Mouse (Mus musculus): ENCODE measurements around the gene Ick. TPM values are rescaled to one million over a fixed set of nuclear protein-coding genes. Genes with fewer than 3 reads are reported as not detected.

Gene Ick
- polyA plus RNA-seq, 1 experiment: 55.6 TPM

DNA sequence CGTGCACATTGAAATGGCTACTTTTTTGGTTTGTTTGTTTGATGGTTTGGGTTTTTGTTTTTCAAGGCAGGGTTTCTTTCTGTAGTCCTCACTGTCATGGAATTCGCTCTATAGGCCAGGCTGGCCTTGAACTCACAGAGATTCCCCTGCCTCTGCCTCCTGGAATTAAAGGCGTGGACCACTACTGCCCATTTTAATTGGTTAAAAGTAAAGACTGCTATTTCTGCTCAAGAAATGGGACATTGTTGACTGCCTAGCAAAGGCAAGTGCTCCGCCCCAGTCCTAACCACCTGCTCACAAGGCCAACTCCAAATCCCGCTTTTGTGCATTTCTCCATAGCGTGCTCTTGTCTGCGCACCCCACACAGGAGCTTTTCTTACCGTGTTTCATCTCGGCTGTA, 88.8 kb downstream of the Ick start:
- no peak for TF ChIP-seq POLR2A (IDR thresholded peaks at IDR 0.05; ENCODE audit: borderline replicate concordance, extremely low read depth, insufficient read depth, insufficient read length, poor library complexity, severe bottlenecking)
- no peak for TF ChIP-seq CTCF (IDR thresholded peaks at IDR 0.05; ENCODE audit: borderline replicate concordance, extremely low read depth, insufficient read depth, insufficient read length)
- DNase-seq (ENCODE audit: low read depth): no peak

- TF ChIP-seq CTCF (IDR thresholded peaks at IDR 0.05; ENCODE audit: borderline replicate concordance, extremely low read depth, insufficient read depth, insufficient read length) (no peak), POLR2A (IDR thresholded peaks at IDR 0.05; ENCODE audit: borderline replicate concordance, extremely low read depth, insufficient read depth, insufficient read length, poor library complexity, severe bottlenecking) (no peak)
- DNase-seq (ENCODE audit: low read depth): no peak
These were observed 95.2 kb downstream of the Ick start for GRCm38 (mm10) chr9:78204194-78204593.

GRCm38 (mm10) chr9:78208956-78209355, 100.0 kb downstream of the Ick start:
- TF ChIP-seq POLR2A (IDR thresholded peaks at IDR 0.05; ENCODE audit: borderline replicate concordance, extremely low read depth, insufficient read depth, insufficient read length, poor library complexity, severe bottlenecking) (no peak), CTCF (IDR thresholded peaks at IDR 0.05; ENCODE audit: borderline replicate concordance, extremely low read depth, insufficient read depth, insufficient read length) (no peak)
- DNase-seq (ENCODE audit: low read depth): no peak

DNA sequence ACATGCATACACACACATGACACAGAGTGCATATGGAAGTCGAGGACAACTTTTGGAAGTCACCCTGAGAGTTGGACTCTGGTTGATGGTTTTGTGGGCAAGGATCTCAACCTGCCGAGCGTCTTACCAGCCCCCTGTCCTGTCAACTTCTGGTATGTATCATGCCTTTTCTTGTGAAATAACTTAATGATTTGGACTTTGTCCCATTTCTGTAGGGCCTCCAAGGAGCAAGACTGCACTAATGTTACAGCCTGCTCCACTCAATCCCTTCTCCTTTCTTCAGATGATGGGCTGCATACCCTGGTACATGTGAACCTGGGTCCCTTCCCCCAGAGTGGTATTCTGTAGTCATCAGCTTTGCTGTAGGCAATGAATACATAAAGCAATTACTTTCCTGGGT, 101.1 kb downstream of the Ick start:
- TF ChIP-seq CTCF (IDR thresholded peaks at IDR 0.05; ENCODE audit: borderline replicate concordance, extremely low read depth, insufficient read depth, insufficient read length): no peak
- no peak for TF ChIP-seq POLR2A (IDR thresholded peaks at IDR 0.05; ENCODE audit: borderline replicate concordance, extremely low read depth, insufficient read depth, insufficient read length, poor library complexity, severe bottlenecking)
- no peak for DNase-seq (ENCODE audit: low read depth)

GRCm38 (mm10) chr9:78210821-78211220, 101.8 kb downstream of the Ick start:
- no peak for DNase-seq (ENCODE audit: low read depth)
- no peak for TF ChIP-seq CTCF (IDR thresholded peaks at IDR 0.05; ENCODE audit: borderline replicate concordance, extremely low read depth, insufficient read depth, insufficient read length)
- no peak for TF ChIP-seq POLR2A (IDR thresholded peaks at IDR 0.05; ENCODE audit: borderline replicate concordance, extremely low read depth, insufficient read depth, insufficient read length, poor library complexity, severe bottlenecking)

- no peak for TF ChIP-seq CTCF (IDR thresholded peaks at IDR 0.05; ENCODE audit: borderline replicate concordance, extremely low read depth, insufficient read depth, insufficient read length)
- TF ChIP-seq POLR2A (IDR thresholded peaks at IDR 0.05; ENCODE audit: borderline replicate concordance, extremely low read depth, insufficient read depth, insufficient read length, poor library complexity, severe bottlenecking): no peak
These were observed 102.5 kb downstream of the Ick start for GRCm38 (mm10) chr9:78211521-78211920.

GRCm38 (mm10) chr9:78212341-78213049, 103.5 kb downstream of the Ick start:
- no peak for DNase-seq (ENCODE audit: low read depth)
- no peak for TF ChIP-seq CTCF (IDR thresholded peaks at IDR 0.05; ENCODE audit: borderline replicate concordance, extremely low read depth, insufficient read depth, insufficient read length)

More at GRCm38 (mm10) chr9:78211521-78211920, 102.5 kb downstream of the Ick start:
- DNase-seq (ENCODE audit: low read depth): no peak

- DNase-seq (ENCODE audit: low read depth): no peak
- TF ChIP-seq CTCF (IDR thresholded peaks at IDR 0.05; ENCODE audit: borderline replicate concordance, extremely low read depth, insufficient read depth, insufficient read length): no peak
- TF ChIP-seq POLR2A (IDR thresholded peaks at IDR 0.05; ENCODE audit: borderline replicate concordance, extremely low read depth, insufficient read depth, insufficient read length, poor library complexity, severe bottlenecking): no peak
These were observed 108.1 kb downstream of the Ick start for GRCm38 (mm10) chr9:78217074-78217473.

Other genes starting within 250 kb of the Ick start
- 60.7 and 61.5 TPM in 2 replicates for gene Elovl5, start 191.8 kb upstream of the Ick start, polyA plus RNA-seq (2012; rRNA removed)
- not detected in 2 replicates for gene Gcm1, start 57.3 kb upstream of the Ick start, polyA plus RNA-seq (2012; rRNA removed)
- 61.9 and 77.0 TPM in 2 replicates for gene Fbxo9, start 127 bp upstream of the Ick start, polyA plus RNA-seq (2012; rRNA removed)
- gene Gsta4, start 73.6 kb downstream of the Ick start, polyA plus RNA-seq (2012; rRNA removed): 10.6 and 14.7 TPM in 2 replicates
- 0.19 TPM in 1 of 2 replicates, not detected in the other for gene Gsta1, start 121.5 kb downstream of the Ick start, polyA plus RNA-seq (2012; rRNA removed)
- not detected in 2 replicates for gene Gm3776, start 147.9 kb downstream of the Ick start, polyA plus RNA-seq (2012; rRNA removed)
- gene Gm10639, start 180.7 kb downstream of the Ick start, polyA plus RNA-seq (2012; rRNA removed): not detected in 2 replicates
- gene Omt2a, start 205.6 kb downstream of the Ick start, polyA plus RNA-seq (2012; rRNA removed): not detected in 2 replicates
- not detected in 2 replicates for gene Omt2b, start 218.4 kb downstream of the Ick start, polyA plus RNA-seq (2012; rRNA removed)
- gene Gsta2, start 246.6 kb downstream of the Ick start, polyA plus RNA-seq (2012; rRNA removed): 0.20 TPM in 1 of 2 replicates, not detected in the other

Data from brain, embryonic 14.5 days (tissue).